Mouse (Mus musculus) lung, adult 2 months (tissue): Measurements from ENCODE around the gene Stx2.

ENCODE experiments used
- CTCF ChIP-seq: fragments of 200-500 bp; IDR thresholded peaks from 2 replicates; pipeline ENCODE4 v1.5.1; 2011; ENCODE audit warnings: mild to moderate bottlenecking, low read length, control low read depth; ENCODE audit not compliant: insufficient read depth
- POLR2A ChIP-seq: fragments of 200-500 bp; IDR thresholded peaks from 2 replicates; pipeline ENCODE4 v1.6.1; 2011; ENCODE audit warnings: low read depth, mild to moderate bottlenecking, control low read depth, low read length, borderline replicate concordance; ENCODE audit errors: extremely low read depth

- TF ChIP-seq POLR2A, result no peak
- TF ChIP-seq CTCF, result no peak
Measured at GRCm38 (mm10) chr5:129051910-129052309, 43.5 kb upstream of the Stx2 start.
